Mouse (Mus musculus) spleen, postnatal 36 days (tissue): Measurements from ENCODE around the gene Cyp2c70.
"Not testable (repeated sequence)": the region's sequence is repeated elsewhere in the genome, so short reads cannot be mapped to it uniquely, and the experiment has no call there.

ENCODE experiments used
- DNase-seq, 2 experiments: peaks; one replicate each; pipeline ENCODE4 v3.0.0; 2022; ENCODE audit warnings: low spot score in 2 of 2, mixed read lengths in 1 of 2

Gene Cyp2c70

DNA sequence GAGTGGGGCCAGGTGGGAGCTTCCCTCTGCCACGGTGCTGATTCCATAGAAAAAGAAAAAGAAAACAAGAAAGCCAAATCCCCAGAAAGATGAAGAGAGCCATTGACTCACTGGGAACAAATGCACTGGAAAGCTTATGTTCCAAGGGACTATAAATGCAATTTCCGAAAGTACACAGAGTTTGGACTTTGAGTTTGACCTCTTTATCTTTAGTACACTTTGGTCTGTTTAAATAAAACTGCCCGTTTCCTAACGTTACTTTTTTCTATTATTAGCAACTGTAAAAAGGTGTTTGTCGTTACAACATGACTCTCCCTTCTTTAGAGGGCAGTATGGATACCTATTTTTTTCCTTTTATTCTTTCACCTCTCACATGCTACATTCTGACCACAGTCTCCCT, at the start of gene Cyp2c70:
Gene Cyp2c70, minus strand, starts transcription at position 174 of the 400 bp plus-strand sequence.
- no peak for DNase-seq

DNA sequence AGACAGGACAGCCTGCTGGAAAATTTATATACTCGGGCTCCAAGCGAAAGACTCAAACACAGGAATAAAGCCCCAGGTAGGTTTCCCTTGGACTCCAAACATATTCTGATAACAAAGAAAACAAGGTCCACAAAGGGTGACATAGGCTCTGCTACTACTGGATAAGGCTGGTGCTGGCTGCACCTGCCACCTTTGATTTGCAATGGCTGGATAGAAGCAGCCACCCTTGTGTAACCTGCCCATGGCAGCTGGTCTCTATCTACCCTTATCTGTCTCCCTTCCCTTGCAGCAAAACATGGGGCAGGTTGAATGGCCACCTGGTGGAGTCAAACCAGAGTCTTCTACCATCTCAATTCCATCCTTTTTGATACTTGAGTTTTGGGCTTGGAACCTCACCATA, 45.4 kb upstream of the Cyp2c70 start:
- no peak for DNase-seq

DNA sequence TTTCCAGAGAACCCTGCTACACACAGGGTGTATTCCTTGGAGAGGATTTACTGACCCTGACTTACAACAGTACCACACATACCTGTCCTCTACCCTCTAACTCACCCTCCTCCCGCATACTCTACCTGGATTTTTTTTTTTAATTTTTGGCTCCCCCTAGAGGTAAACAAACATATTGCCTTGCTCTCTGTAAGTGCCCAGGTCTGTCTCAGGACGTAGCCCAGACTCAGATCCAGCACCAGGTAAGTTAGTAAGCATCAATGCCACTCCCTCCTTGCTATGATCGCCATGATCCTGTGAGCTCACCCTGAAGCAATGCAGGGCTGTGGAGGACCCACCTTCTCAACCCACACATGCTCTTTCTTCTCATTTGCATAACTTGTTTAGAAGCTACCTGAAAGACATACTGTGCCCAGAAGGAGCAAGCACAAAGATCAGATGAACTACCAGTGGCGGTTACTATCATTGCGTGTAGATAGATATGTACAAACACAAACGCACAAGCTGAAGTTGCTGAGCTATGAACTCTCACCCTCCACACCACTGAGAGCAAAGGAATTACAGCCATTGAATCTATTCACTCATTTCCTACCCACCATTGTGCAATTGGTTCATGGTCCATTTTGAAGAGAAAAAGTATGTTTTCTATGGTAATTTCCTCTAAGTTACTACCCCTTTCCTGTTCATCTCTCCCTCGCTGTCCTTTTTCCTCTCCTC, 44.9 kb upstream of the Cyp2c70 start:
- DNase-seq: no peak

GRCm38 (mm10) chr19:40231074-40231738, 44.1 kb upstream of the Cyp2c70 start:
- no peak for DNase-seq

DNA sequence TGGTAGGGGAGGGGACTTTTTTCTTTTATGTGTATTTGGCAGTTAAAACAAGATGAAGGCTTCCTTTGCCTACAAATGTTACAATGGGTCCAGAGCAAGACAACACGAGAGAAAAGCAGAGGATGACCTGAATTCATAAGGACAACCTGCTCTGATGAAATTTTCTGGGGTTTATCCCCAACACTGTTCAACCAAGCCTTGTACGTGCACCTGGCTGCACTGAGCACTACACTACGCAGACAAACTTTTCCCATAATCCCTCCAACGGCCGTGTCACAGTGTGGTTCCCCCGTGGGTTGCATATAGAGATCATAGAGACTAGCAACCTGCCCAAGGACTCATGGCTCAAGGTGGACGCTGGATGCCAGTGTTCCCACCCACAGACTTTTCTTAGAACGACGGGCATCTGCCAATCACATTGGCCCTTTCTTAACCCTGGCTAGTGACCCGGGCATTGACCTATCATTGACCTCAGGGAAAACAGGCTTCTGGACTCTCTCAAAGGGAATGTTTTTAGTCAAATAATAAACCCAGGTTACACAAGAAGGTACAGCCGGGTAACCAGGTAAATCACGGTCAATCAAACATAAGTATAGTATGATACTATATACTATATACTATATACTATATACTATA, 39.5 kb upstream of the Cyp2c70 start:
- no peak for DNase-seq

GRCm38 (mm10) chr19:40225761-40226110, 38.6 kb upstream of the Cyp2c70 start:
- DNase-seq: no peak

GRCm38 (mm10) chr19:40225102-40225760, 38.1 kb upstream of the Cyp2c70 start:
- no peak for DNase-seq

- not testable (repeated sequence) for DNase-seq
Observed at GRCm38 (mm10) chr19:40222307-40222706, 35.2 kb upstream of the Cyp2c70 start.

GRCm38 (mm10) chr19:40220878-40221277, 33.7 kb upstream of the Cyp2c70 start:
- DNase-seq: no peak

- not testable (repeated sequence) for DNase-seq
Observed at GRCm38 (mm10) chr19:40202947-40203346, 15.8 kb upstream of the Cyp2c70 start.

DNA sequence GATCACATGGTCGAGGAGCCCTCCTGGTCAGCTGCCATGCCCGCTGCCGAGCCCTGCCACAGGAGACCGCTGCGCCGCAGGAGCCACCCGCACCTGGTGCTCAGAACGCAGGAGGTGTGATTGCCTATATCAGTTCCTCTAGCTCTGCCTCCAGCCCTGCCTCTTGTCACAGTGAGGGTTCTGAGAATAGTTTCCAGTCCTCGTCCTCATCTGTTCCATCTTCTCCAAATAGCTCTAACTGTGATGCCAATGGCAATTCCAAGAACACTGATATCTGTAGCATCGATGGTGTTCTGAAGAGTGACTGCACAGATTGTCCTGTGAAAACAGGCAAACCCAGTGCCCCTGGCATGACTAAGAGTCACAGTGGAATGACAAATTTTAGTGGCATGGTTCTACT, 3.5 kb upstream of the Cyp2c70 start:
- DNase-seq: no peak

DNA sequence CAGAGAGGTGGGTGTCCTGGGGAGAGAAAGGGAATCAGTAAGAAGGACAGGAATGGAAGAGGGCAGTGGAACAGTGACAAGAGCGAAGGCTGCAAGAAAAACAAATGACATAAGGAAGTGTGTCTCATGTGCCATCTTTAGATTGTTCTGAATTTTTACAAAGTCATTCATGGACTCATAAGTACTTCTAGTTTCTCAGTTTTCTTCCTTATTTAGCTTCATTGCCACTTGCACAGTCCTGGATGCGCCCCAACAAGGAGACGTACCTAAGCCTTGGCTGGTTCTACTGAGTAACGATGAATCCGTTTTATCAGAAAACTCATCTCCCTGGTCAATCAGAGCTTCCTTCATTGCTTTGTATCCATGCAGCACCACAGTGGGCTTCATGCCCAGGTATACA, 3.5 kb downstream of the Cyp2c70 start:
- DNase-seq: no peak

DNA sequence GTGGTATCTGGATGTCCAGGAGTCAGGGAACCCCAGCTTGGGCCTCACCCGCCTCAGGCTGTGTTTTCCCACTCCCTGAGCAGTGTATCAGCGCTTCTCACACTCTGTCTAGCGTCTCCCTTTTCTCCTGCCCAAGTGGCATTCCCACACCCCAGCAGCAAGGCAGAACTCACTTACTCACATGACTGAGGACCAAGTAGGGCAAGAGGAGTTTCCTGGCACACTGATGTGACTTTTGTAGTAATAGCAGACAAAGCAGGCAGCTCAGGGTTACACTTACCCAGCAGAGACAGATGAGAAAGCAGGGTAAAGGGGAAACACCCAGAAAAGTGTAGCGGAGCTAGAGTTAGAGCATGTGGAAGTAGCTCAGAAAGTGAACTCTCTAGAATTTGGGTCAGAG, 8.8 kb downstream of the Cyp2c70 start:
- DNase-seq: no peak

GRCm38 (mm10) chr19:40168391-40168790, 18.7 kb downstream of the Cyp2c70 start:
- not testable (repeated sequence) for DNase-seq

DNA sequence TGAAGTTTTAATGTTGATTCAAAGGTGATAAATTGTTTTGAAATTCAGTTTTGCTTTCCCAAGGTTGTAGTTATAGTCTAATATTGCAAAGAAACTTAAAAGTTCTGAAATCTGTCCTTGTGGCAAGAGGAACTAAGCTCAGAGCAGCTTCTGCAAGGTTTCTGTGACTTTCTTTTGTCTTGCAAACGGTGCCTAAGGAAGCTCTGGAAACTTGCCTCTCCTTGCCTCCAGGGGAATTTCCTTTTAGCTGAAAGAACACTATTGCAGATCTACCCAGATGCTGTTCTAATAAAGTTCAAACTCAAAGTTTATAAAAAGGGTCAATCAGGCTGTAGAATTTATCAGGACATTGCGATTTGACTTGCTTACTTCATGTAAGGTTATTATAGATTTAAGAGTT, 60.1 kb downstream of the Cyp2c70 start:
- DNase-seq: not testable (repeated sequence)

DNA sequence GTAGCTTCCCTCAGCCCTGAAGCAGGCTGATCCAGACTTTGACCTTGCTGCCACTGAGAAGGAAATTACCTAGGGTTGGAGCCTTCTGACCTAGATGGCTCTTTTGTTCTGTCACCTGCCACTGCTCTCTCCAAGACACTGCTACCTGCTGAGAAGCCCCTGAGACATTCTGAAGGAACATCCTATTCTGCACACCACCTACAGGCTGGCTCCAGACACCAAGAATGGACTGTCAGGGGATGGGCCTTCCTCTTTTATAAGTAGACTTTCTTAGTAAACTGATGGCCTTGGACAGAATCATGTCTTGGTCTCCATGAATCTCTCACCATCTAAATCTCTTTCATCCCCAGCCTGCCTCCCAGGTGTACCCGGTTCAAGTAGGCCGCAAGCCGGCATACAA, 62.0 kb downstream of the Cyp2c70 start:
- DNase-seq: not testable (repeated sequence)

DNA sequence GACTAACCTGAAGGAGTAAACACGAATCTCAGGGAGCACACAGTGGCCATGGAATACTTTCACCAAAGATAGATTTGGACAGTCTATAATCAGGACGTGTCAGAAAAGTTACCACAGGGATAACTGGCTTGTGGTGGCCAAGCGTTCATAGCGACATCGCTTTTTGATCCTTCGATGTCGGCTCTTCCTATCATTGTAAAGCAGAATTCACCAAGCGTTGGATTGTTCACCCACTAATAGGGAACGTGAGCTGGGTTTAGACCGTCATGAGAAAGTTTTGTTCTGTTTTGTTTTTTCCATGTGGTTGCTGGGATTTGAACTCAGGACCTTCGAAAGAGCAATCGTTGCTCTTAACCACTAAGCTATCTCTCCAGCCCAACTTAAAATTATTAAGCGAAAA, 67.5 kb downstream of the Cyp2c70 start:
- not testable (repeated sequence) for DNase-seq
